Mouse (Mus musculus) lung, postnatal 0 days (tissue): Measurements from ENCODE around the gene Gse1.

Source experiments
- CTCF ChIP-seq: IDR thresholded peaks from 2 replicates; pipeline ENCODE4 v1.5.1; 2016; ENCODE audit warnings: antibody characterized with exemption, mild to moderate bottlenecking
- EP300 ChIP-seq: IDR thresholded peaks from 2 replicates; pipeline ENCODE4 v1.6.1; 2016; ENCODE audit warnings: antibody characterized with exemption, mild to moderate bottlenecking, control low read depth

GRCm38 (mm10) chr8:120462611-120463010 is 234.4 kb downstream of the Gse1 start:
- TF ChIP-seq CTCF = no peak
- no peak for TF ChIP-seq EP300
